Mouse (Mus musculus) stomach, postnatal 0 days (tissue): ENCODE results near the gene Stk38.

Experiments used
- CTCF ChIP-seq: IDR thresholded peaks from 2 replicates; pipeline ENCODE4 v1.5.1; 2016; ENCODE audit warnings: antibody characterized with exemption, low read depth, mild to moderate bottlenecking, moderate library complexity
- EP300 ChIP-seq: optimal IDR thresholded peaks from 2 replicates; pipeline ENCODE3; 2016; ENCODE audit warnings: antibody characterized with exemption

DNA sequence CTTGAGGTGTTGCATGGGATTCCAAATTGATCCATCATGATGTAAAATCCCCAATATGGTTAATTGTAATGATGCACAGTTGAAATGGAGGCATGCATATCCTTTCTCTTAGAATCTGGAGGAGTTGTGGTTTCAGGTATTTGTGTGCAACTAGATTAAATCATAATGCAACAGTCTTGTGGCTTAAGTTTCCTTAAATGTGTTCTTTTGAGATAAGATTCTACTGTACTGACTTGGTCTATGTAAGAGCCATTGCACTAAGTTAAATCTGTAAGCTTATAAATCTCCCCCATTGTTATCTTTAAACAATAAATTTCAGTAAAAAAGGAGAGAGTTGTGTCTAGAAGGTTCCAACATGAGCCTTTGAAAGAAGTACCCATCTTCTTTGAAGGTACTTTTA lies 34.8 kb upstream of the Stk38 start:
- TF ChIP-seq CTCF (no peak), EP300 (no peak)
